Mouse (Mus musculus): ENCODE measurements at regions not wholly inside any gene's neighbourhood (a gene's known extent, or its start where the extent isn't known, plus 50 kb on each side); places are given as distances from the start of the nearest gene placed in this dataset.

- Histone ChIP-seq H3K27me3 (ENCODE audit: control insufficient read depth, insufficient read depth, low read length) (no peaks in the 10 kb centered on the region), H3K4me2 (replicated peaks; ENCODE audit: low read depth, low read length) (no peak overlapping the region), H3K9me3 (ENCODE audit: control insufficient read depth, low read length) (no peaks in the 10 kb centered on the region), H3K27ac (ENCODE audit: low read depth, low read length) (no peak overlapping the region), H3K9ac (ENCODE audit: low read depth, low read length) (no peak overlapping the region), H3K36me3 (ENCODE audit: control insufficient read depth, insufficient read depth, low read length) (no peaks in the 10 kb centered on the region), H3K4me3 (ENCODE audit: low read length) (no peak overlapping the region), H3K4me1 (ENCODE audit: control insufficient read depth, insufficient read depth, low read length) (no peaks in the 10 kb centered on the region)
- no peak for ATAC-seq (ENCODE audit: low FRiP score, low TSS enrichment)
- WGBS: 94% methylated on average over 4 of the region's 4 CpGs
Observed at GRCm38 (mm10) chr1:127085988-127086387, 118.8 kb upstream of the Mgat5 start.

GRCm38 (mm10) chr1:127083761-127084308 is 121.0 kb upstream of the Mgat5 start:
- no peaks in the 10 kb centered on the region for H3K36me3 ChIP-seq (ENCODE audit: control insufficient read depth, insufficient read depth, low read length)
- no peak overlapping the region for H3K4me3 ChIP-seq (ENCODE audit: low read length)
- no peak overlapping the region for H3K27ac ChIP-seq (ENCODE audit: low read depth, low read length)
- no peaks in the 10 kb centered on the region for H3K4me1 ChIP-seq (ENCODE audit: control insufficient read depth, insufficient read depth, low read length)
- no peak for ATAC-seq (ENCODE audit: low FRiP score, low TSS enrichment)
- no peak overlapping the region for H3K9ac ChIP-seq (ENCODE audit: low read depth, low read length)
- H3K27me3 ChIP-seq (ENCODE audit: control insufficient read depth, insufficient read depth, low read length): no peaks in the 10 kb centered on the region
- WGBS: 77% methylated on average over 3 of the region's 3 CpGs
- H3K9me3 ChIP-seq (ENCODE audit: control insufficient read depth, low read length): peaks cover 8% of the 10 kb centered on the region; the same call in 1 of the 2 replicates
- no peak overlapping the region for H3K4me2 ChIP-seq (replicated peaks; ENCODE audit: low read depth, low read length)

- 76% methylated on average over 4 of the region's 4 CpGs for WGBS
- H3K9ac ChIP-seq (ENCODE audit: low read depth, low read length): no peak overlapping the region
- ATAC-seq (ENCODE audit: low FRiP score, low TSS enrichment): no peak
Observed at GRCm38 (mm10) chr1:127079012-127079411, 125.8 kb upstream of the Mgat5 start.

GRCm38 (mm10) chr1:127062430-127062829 is 142.4 kb upstream of the Mgat5 start:
- no peaks in the 10 kb centered on the region for H3K9me3 ChIP-seq (ENCODE audit: control insufficient read depth, low read length)
- no peak overlapping the region for H3K27ac ChIP-seq (ENCODE audit: low read depth, low read length)
- no peak for ATAC-seq (ENCODE audit: low FRiP score, low TSS enrichment)
- no peaks in the 10 kb centered on the region for H3K27me3 ChIP-seq (ENCODE audit: control insufficient read depth, insufficient read depth, low read length)
- H3K4me2 ChIP-seq (replicated peaks; ENCODE audit: low read depth, low read length): no peak overlapping the region
- H3K36me3 ChIP-seq (ENCODE audit: control insufficient read depth, insufficient read depth, low read length): no peaks in the 10 kb centered on the region
- no peak overlapping the region for H3K9ac ChIP-seq (ENCODE audit: low read depth, low read length)
- no peak overlapping the region for H3K4me3 ChIP-seq (ENCODE audit: low read length)
- H3K4me1 ChIP-seq (ENCODE audit: control insufficient read depth, insufficient read depth, low read length): no peaks in the 10 kb centered on the region
- 70% methylated on average over 2 of the region's 2 CpGs for WGBS

More at GRCm38 (mm10) chr1:127079012-127079411, 125.8 kb upstream of the Mgat5 start:
- Histone ChIP-seq H3K27me3 (ENCODE audit: control insufficient read depth, insufficient read depth, low read length) (no peaks in the 10 kb centered on the region), H3K36me3 (ENCODE audit: control insufficient read depth, insufficient read depth, low read length) (no peaks in the 10 kb centered on the region), H3K4me3 (ENCODE audit: low read length) (no peak overlapping the region), H3K9me3 (ENCODE audit: control insufficient read depth, low read length) (peaks cover 8% of the 10 kb centered on the region; the same call in 1 of the 2 replicates), H3K27ac (ENCODE audit: low read depth, low read length) (no peak overlapping the region), H3K4me2 (replicated peaks; ENCODE audit: low read depth, low read length) (no peak overlapping the region), H3K4me1 (ENCODE audit: control insufficient read depth, insufficient read depth, low read length) (no peaks in the 10 kb centered on the region)

- 67% methylated on average over 6 of the region's 6 CpGs for WGBS
- no peaks in the 10 kb centered on the region for H3K36me3 ChIP-seq (ENCODE audit: control insufficient read depth, insufficient read depth, low read length)
Observed at GRCm38 (mm10) chr1:127045711-127046420, 158.9 kb upstream of the Mgat5 start.

GRCm38 (mm10) chr1:127034748-127035147 is 170.1 kb upstream of the Mgat5 start:
- Histone ChIP-seq H3K4me3 (ENCODE audit: low read length) (no peak overlapping the region), H3K27me3 (ENCODE audit: control insufficient read depth, insufficient read depth, low read length) (no peaks in the 10 kb centered on the region), H3K4me1 (ENCODE audit: control insufficient read depth, insufficient read depth, low read length) (peaks cover 8% of the 10 kb centered on the region), H3K36me3 (ENCODE audit: control insufficient read depth, insufficient read depth, low read length) (no peaks in the 10 kb centered on the region), H3K27ac (ENCODE audit: low read depth, low read length) (no peak overlapping the region), H3K9me3 (ENCODE audit: control insufficient read depth, low read length) (peaks cover 1% of the 10 kb centered on the region; the same call in 1 of the 2 replicates), H3K4me2 (replicated peaks; ENCODE audit: low read depth, low read length) (no peak overlapping the region), H3K9ac (ENCODE audit: low read depth, low read length) (no peak overlapping the region)
- no peak for ATAC-seq (ENCODE audit: low FRiP score, low TSS enrichment)
- WGBS: 93% methylated on average over 2 of the region's 2 CpGs

More at GRCm38 (mm10) chr1:127045711-127046420, 158.9 kb upstream of the Mgat5 start:
- H3K27me3 ChIP-seq (ENCODE audit: control insufficient read depth, insufficient read depth, low read length): no peaks in the 10 kb centered on the region
- ATAC-seq (ENCODE audit: low FRiP score, low TSS enrichment): no peak
- no peak overlapping the region for H3K9ac ChIP-seq (ENCODE audit: low read depth, low read length)
- H3K27ac ChIP-seq (ENCODE audit: low read depth, low read length): no peak overlapping the region
- H3K4me1 ChIP-seq (ENCODE audit: control insufficient read depth, insufficient read depth, low read length): no peaks in the 10 kb centered on the region
- H3K4me2 ChIP-seq (replicated peaks; ENCODE audit: low read depth, low read length): no peak overlapping the region
- no peaks in the 10 kb centered on the region for H3K9me3 ChIP-seq (ENCODE audit: control insufficient read depth, low read length)
- H3K4me3 ChIP-seq (ENCODE audit: low read length): no peak overlapping the region

GRCm38 (mm10) chr1:127031563-127031962 is 173.3 kb upstream of the Mgat5 start:
- H3K9ac ChIP-seq (ENCODE audit: low read depth, low read length): no peak overlapping the region
- H3K9me3 ChIP-seq (ENCODE audit: control insufficient read depth, low read length): no peaks in the 10 kb centered on the region
- H3K36me3 ChIP-seq (ENCODE audit: control insufficient read depth, insufficient read depth, low read length): no peaks in the 10 kb centered on the region
- no peak overlapping the region for H3K4me2 ChIP-seq (replicated peaks; ENCODE audit: low read depth, low read length)
- 20% methylated on average over 4 of the region's 4 CpGs for WGBS
- no peak overlapping the region for H3K4me3 ChIP-seq (ENCODE audit: low read length)
- H3K27me3 ChIP-seq (ENCODE audit: control insufficient read depth, insufficient read depth, low read length): no peaks in the 10 kb centered on the region
- ATAC-seq (ENCODE audit: low FRiP score, low TSS enrichment): peak; percentile 94
- no peak overlapping the region for H3K27ac ChIP-seq (ENCODE audit: low read depth, low read length)
- peaks cover 8% of the 10 kb centered on the region for H3K4me1 ChIP-seq (ENCODE audit: control insufficient read depth, insufficient read depth, low read length)

- H3K36me3 ChIP-seq (ENCODE audit: control insufficient read depth, insufficient read depth, low read length): no peaks in the 10 kb centered on the region
- H3K4me2 ChIP-seq (replicated peaks; ENCODE audit: low read depth, low read length): no peak overlapping the region
- H3K9me3 ChIP-seq (ENCODE audit: control insufficient read depth, low read length): no peaks in the 10 kb centered on the region
- H3K27me3 ChIP-seq (ENCODE audit: control insufficient read depth, insufficient read depth, low read length): no peaks in the 10 kb centered on the region
- no peak overlapping the region for H3K27ac ChIP-seq (ENCODE audit: low read depth, low read length)
- H3K9ac ChIP-seq (ENCODE audit: low read depth, low read length): no peak overlapping the region
- peaks cover 8% of the 10 kb centered on the region for H3K4me1 ChIP-seq (ENCODE audit: control insufficient read depth, insufficient read depth, low read length)
- H3K4me3 ChIP-seq (ENCODE audit: low read length): no peak overlapping the region
- no peak for ATAC-seq (ENCODE audit: low FRiP score, low TSS enrichment)
- WGBS: 86% methylated on average over 1 of the region's 1 CpGs
Observed at GRCm38 (mm10) chr1:127028872-127029497, 175.8 kb upstream of the Mgat5 start.

- 76% methylated on average over 3 of the region's 3 CpGs for WGBS
Observed at GRCm38 (mm10) chr1:127023100-127023499, 181.7 kb upstream of the Mgat5 start.

More at GRCm38 (mm10) chr1:127023100-127023499, 181.7 kb upstream of the Mgat5 start:
- no peak overlapping the region for H3K4me2 ChIP-seq (replicated peaks; ENCODE audit: low read depth, low read length)
- H3K36me3 ChIP-seq (ENCODE audit: control insufficient read depth, insufficient read depth, low read length): no peaks in the 10 kb centered on the region
- H3K4me1 ChIP-seq (ENCODE audit: control insufficient read depth, insufficient read depth, low read length): no peaks in the 10 kb centered on the region
- no peak overlapping the region for H3K9ac ChIP-seq (ENCODE audit: low read depth, low read length)
- H3K9me3 ChIP-seq (ENCODE audit: control insufficient read depth, low read length): no peaks in the 10 kb centered on the region
- no peaks in the 10 kb centered on the region for H3K27me3 ChIP-seq (ENCODE audit: control insufficient read depth, insufficient read depth, low read length)
- no peak overlapping the region for H3K27ac ChIP-seq (ENCODE audit: low read depth, low read length)
- ATAC-seq (ENCODE audit: low FRiP score, low TSS enrichment): no peak
- no peak overlapping the region for H3K4me3 ChIP-seq (ENCODE audit: low read length)

Data from kidney, embryonic 14.5 days (tissue).